Mouse (Mus musculus) stomach, embryonic 16.5 days (tissue): ENCODE measurements around the gene Pigb. TPM values are rescaled to one million over a fixed set of nuclear protein-coding genes. Genes with fewer than 3 reads are reported as not detected.

Experiments
- ATAC-seq: fragments of 200-750 bp; cut with Nextera tagmentation; 2 replicates; pipeline ENCODE4 v1.8.0; 2017; ENCODE audit warnings: moderate number of reproducible peaks, moderate TSS enrichment; ENCODE audit not compliant: insufficient read depth, low FRiP score
- H3K27ac ChIP-seq: fragments of 300-500 bp; sonication (generic); 2 replicates; pipeline ENCODE4 v1.5.1; 2014; ENCODE audit warnings: low read length
- H3K27me3 ChIP-seq: fragments of 300-500 bp; sonication (generic); 2 replicates; pipeline ENCODE4 v1.6.1; 2014; ENCODE audit warnings: low read length, control low read depth, mixed read lengths; ENCODE audit not compliant: control insufficient read depth, insufficient read depth
- H3K36me3 ChIP-seq: fragments of 300-500 bp; sonication (generic); 2 replicates; pipeline ENCODE4 v1.6.1; 2014; ENCODE audit warnings: low read length; ENCODE audit not compliant: control insufficient read depth, insufficient read depth
- H3K4me1 ChIP-seq: fragments of 300-500 bp; sonication (generic); 2 replicates; pipeline ENCODE4 v1.6.1; 2014; ENCODE audit warnings: low read length, control low read depth, mixed read lengths; ENCODE audit not compliant: control insufficient read depth, insufficient read depth
- H3K4me2 ChIP-seq: fragments of 300-500 bp; sonication (generic); 2 replicates; pipeline ENCODE4 v1.6.1; 2014; ENCODE audit warnings: low read depth, low read length, mixed read lengths
- H3K4me3 ChIP-seq: fragments of 300-500 bp; sonication (generic); replicated peaks from 2 replicates; pipeline ENCODE4 v1.5.1; 2014; ENCODE audit warnings: mild to moderate bottlenecking, low read length
- H3K9ac ChIP-seq: fragments of 300-500 bp; sonication (generic); 2 replicates; pipeline ENCODE4 v1.6.1; 2014; ENCODE audit warnings: low read length
- H3K9me3 ChIP-seq: fragments of 300-500 bp; sonication (generic); replicated peaks from 2 replicates; pipeline ENCODE4 v1.6.1; 2016; ENCODE audit warnings: low read length, control low read depth; ENCODE audit not compliant: control insufficient read depth
- WGBS: fragments of 180-500 bp; shearing (Covaris S2); extraction: QIAGEN DNeasy Blood & Tissue Kit; methylation state at CpG from one replicate; pipeline ENCODE4 v1.1.7; 2014; 5-methylcytosine and 5-hydroxymethylcytosine counted together
- polyA plus RNA-seq: library from polyadenylated mRNA; unstranded; fragments of >200 nt; fragmentation: Nextera tagmentation; extraction: Ambion mirVana; gene quantifications from 2 replicates; pipeline ENCODE4 v1.2.1, GENCODE M21; 2015

The Pigb gene
- polyA plus RNA-seq, 1 experiment from 2014 or later, result 15.6 TPM

DNA sequence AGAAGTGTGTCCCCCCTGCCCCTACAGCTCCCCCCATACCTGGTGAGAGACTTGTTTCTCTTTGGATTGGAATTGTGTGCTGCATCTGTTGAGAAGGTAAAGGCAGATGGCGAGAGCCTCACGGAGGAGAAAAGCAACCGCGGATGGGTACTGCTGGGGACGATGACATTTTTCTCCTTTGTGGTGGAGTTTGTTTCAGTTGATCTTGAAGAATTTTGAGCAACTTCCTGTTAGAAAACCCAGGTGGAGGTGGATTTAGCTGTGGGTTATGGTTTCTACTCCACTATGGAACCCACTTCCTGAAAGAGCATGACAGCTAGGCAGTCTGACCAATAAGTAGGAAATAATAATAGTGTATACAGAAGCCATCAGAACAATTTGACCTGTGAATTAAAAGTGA, 33.0 kb upstream of the Pigb start:
- Histone ChIP-seq H3K4me1 (peaks cover 8% of the 10 kb centered on the region; the same call in 1 of the 2 replicates), H3K9me3 (no peaks in the 10 kb centered on the region), H3K4me3 (no peak overlapping the region), H3K36me3 (no peaks in the 10 kb centered on the region), H3K4me2 (no peak overlapping the region), H3K9ac (no peak overlapping the region), H3K27me3 (no peaks in the 10 kb centered on the region), H3K27ac (no peak overlapping the region)
- 87% methylated on average over 5 of the region's 5 CpGs for WGBS
- no peak for ATAC-seq

DNA sequence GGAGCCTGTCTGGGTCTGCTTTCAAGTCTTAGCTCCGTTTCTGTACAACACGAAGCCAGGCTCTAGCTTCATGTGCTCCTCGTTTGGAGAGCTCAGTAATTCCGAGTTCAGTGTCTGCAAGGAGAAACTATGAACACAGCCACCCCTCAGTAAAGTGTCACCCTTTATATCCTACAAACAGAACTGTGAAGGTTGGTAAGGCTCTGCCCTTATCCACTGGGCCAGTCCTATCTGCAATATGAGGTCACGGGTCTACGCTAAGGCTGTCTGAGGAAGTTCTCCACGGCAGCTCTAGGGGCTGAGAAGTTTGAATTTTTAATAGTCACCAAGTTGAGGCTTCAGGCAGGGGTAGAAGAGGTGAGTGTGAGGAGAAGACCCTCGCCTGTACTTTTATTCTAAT, 32.2 kb upstream of the Pigb start:
- 76% methylated on average over 8 of the region's 8 CpGs for WGBS
- no peak overlapping the region for H3K27ac ChIP-seq
- no peaks in the 10 kb centered on the region for H3K36me3 ChIP-seq

DNA sequence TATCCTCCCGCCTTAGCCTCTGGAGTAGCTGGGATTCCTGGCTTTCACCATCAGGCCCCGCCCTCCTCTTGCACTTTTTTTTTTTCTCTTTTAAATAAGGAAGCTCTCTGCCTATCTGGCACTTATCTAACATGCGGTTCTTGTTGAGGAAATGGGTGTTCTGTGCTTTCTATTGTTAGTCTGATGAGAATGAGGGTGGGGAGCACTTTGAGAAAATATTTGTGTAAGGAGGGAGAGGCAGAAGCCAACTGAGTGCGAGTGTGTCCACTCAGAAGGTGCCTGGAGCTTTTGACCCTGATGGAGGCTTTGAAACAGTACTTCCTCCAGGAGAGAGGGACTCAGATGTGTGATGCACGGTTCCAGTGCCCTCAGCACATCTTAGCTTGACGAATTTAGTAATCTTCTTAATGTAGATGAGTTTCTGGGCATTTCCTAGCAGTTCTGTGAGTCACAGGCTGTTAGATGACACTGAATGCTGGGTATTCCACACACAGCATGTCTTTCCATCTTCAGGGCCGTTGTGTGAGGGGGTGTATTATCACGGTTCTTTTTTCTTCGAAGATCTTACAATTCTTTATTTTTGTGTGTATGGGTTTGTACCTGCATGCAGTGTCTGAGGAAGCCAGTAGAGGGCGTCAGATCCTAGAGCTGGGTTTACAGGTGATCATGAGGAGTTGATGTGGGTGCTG, 30.9 kb upstream of the Pigb start:
- Histone ChIP-seq H3K27me3 (no peaks in the 10 kb centered on the region), H3K9me3 (no peaks in the 10 kb centered on the region), H3K36me3 (no peaks in the 10 kb centered on the region), H3K27ac (peak overlapping the region; percentile 78), H3K9ac (no peak overlapping the region), H3K4me1 (peaks cover 19% of the 10 kb centered on the region), H3K4me2 (no peak overlapping the region), H3K4me3 (no peak overlapping the region)
- peak; percentile 23 for ATAC-seq
- WGBS, result 61% methylated on average over 10 of the region's 10 CpGs

More for the DNA sequence above, 32.2 kb upstream of the Pigb start:
- Histone ChIP-seq H3K4me3 (no peak overlapping the region), H3K4me1 (peaks cover 15% of the 10 kb centered on the region), H3K9ac (no peak overlapping the region), H3K9me3 (no peaks in the 10 kb centered on the region), H3K27me3 (no peaks in the 10 kb centered on the region), H3K4me2 (no peak overlapping the region)
- no peak for ATAC-seq

DNA sequence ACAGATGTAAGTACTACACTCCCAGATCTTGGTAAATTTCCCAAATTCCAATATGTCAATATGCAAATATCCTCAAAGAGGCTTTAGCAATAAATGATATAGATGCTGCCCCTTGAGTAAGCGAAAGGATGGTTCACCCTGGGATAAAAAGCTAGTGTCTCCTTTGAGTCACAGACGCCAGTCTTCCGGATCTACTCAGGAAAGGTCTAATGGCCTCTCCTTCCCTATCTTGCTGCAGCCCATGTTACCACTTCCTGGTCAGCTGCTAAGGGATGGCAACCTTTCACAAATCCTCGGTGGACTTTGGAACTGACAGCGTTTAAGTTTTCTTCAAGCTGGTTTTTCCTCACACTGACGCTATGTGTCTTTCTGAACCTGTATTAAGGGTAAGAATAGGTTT, 28.5 kb upstream of the Pigb start:
- H3K9ac ChIP-seq, result no peak overlapping the region
- no peaks in the 10 kb centered on the region for H3K27me3 ChIP-seq
- no peak overlapping the region for H3K4me3 ChIP-seq
- ATAC-seq, result peak; percentile 37; the same call in 1 of the 2 replicates
- H3K9me3 ChIP-seq, result no peaks in the 10 kb centered on the region
- no peaks in the 10 kb centered on the region for H3K36me3 ChIP-seq
- H3K4me1 ChIP-seq, result peaks cover 22% of the 10 kb centered on the region
- H3K27ac ChIP-seq, result peak overlapping the region; percentile 95
- 61% methylated on average over 6 of the region's 6 CpGs for WGBS
- H3K4me2 ChIP-seq, result no peak overlapping the region

DNA sequence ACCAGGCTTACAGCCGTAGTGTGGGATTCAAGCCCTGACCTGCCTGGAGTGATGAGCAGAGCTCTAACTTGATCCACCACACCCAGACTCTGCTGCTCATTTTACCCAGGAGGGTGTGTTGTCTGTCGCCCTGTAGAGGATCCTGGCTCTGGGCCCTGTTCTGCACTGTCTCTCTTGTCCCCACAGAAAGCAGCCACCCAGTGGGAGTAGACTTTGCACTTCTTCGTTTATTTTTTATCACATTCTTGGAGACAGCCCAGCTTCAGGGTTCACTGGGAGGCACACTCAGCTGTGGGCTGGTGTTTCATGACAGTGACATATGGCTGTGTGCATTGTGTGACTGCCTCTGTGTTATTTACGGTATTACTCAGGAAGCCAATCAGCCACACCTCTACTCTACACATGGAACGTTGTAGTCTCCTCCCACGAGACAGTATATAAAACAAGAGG, 28.1 kb upstream of the Pigb start:
- peaks cover 25% of the 10 kb centered on the region for H3K4me1 ChIP-seq
- ATAC-seq, result peak; percentile 83
- 20% methylated on average over 6 of the region's 6 CpGs for WGBS
- H3K27ac ChIP-seq, result peak overlapping the region; percentile 95
- H3K9ac ChIP-seq, result peak overlapping the region; percentile 49; the same call in 1 of the 2 replicates
- peak overlapping the region; percentile 46; the same call in 1 of the 2 replicates for H3K4me2 ChIP-seq
- H3K4me3 ChIP-seq, result no peak overlapping the region
- H3K36me3 ChIP-seq, result no peaks in the 10 kb centered on the region
- no peaks in the 10 kb centered on the region for H3K27me3 ChIP-seq
- no peaks in the 10 kb centered on the region for H3K9me3 ChIP-seq

DNA sequence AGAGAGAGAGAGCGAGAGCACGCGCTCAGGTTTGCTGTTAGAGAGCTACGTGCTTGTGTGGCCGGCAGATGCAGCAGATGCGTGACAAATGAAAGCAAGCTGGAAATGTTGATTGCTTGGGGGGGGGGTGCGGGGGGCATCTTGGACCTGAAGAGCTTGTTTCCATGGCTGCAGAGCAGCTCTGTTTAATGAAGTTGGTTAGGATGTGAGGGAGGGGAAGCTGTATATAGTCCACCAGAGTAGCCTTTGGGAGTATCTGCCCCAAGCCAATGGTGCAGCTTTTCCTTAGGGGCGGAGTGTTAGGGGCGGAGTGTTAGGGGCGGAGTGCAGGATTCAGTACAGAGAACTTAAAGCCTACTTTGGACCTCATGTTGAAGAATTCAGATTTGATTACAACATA, 26.9 kb upstream of the Pigb start:
- no peaks in the 10 kb centered on the region for H3K9me3 ChIP-seq
- H3K4me2 ChIP-seq, result peak overlapping the region; percentile 46
- peak overlapping the region; percentile 43; the same call in 1 of the 2 replicates for H3K9ac ChIP-seq
- 22% methylated on average over 10 of the region's 10 CpGs for WGBS
- H3K36me3 ChIP-seq, result no peaks in the 10 kb centered on the region
- H3K4me1 ChIP-seq, result peaks cover 25% of the 10 kb centered on the region
- no peaks in the 10 kb centered on the region for H3K27me3 ChIP-seq
- peak; percentile 51 for ATAC-seq
- H3K27ac ChIP-seq, result peak overlapping the region; percentile 95
- peak overlapping the region; percentile 17; the same call in 1 of the 2 replicates for H3K4me3 ChIP-seq

DNA sequence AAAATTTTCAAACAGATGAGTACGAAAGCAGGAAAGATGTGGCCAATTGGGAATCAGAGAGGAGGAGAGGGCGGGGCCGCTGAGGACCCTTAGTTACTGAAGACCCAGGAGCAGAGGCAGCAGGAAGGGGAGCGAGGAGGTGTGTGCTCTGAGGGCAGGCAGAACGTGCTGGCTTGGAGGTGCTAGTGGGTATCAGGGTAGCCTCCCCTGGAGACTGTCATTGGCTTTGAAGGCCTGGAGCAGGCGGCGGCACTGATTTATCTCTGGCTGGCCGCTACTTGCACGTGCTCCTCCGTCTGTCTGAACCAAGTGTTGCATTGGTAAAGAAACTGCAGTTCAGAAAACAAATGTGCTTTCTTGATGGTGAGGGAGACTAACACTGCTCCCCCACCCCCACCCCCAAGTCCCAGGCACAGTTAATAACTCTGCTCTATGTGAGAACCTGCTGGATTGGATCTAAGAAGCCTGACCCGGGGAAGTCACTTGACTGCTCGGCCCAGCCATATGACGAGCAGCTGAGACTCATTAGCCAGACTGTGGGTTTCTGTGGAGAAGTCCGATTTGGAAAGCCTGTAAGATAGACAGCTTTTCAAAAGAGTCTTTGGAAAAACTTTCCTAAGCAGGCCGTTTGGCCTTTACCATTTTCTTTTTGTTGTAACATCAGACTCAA, 23.6 kb upstream of the Pigb start:
- no peaks in the 10 kb centered on the region for H3K9me3 ChIP-seq
- H3K9ac ChIP-seq, result no peak overlapping the region
- no peak overlapping the region for H3K4me3 ChIP-seq
- H3K4me1 ChIP-seq, result peaks cover 21% of the 10 kb centered on the region
- H3K4me2 ChIP-seq, result peak overlapping the region; percentile 35
- no peaks in the 10 kb centered on the region for H3K36me3 ChIP-seq
- WGBS, result 30% methylated on average over 15 of the region's 15 CpGs
- H3K27me3 ChIP-seq, result no peaks in the 10 kb centered on the region
- no peak overlapping the region for H3K27ac ChIP-seq
- no peak for ATAC-seq

DNA sequence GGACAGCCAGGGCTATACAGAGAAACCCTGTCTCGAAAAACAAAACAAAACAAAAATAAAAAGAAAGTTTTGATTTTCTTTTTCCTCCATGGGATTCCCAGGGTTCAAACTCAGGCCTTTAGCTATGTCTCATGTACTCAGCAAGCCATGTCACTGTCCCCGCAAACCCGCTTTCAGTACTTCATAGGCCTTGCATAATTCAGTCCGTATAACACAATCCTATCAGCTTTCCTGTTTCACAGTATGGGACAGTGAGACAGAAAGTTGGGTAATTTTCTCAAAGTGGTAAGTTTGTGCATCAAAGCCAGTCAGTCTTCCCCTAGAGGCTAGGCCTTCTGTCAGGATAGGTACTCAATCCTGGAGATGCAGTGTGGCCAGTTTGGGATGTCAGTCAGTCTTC, 19.0 kb upstream of the Pigb start:
- Histone ChIP-seq H3K4me2 (no peak overlapping the region), H3K4me3 (no peak overlapping the region), H3K9ac (no peak overlapping the region), H3K4me1 (peaks cover 11% of the 10 kb centered on the region; the same call in 1 of the 2 replicates), H3K36me3 (no peaks in the 10 kb centered on the region), H3K9me3 (no peaks in the 10 kb centered on the region), H3K27me3 (no peaks in the 10 kb centered on the region), H3K27ac (no peak overlapping the region)
- WGBS, result 85% methylated on average over 4 of the region's 4 CpGs
- ATAC-seq, result no peak

DNA sequence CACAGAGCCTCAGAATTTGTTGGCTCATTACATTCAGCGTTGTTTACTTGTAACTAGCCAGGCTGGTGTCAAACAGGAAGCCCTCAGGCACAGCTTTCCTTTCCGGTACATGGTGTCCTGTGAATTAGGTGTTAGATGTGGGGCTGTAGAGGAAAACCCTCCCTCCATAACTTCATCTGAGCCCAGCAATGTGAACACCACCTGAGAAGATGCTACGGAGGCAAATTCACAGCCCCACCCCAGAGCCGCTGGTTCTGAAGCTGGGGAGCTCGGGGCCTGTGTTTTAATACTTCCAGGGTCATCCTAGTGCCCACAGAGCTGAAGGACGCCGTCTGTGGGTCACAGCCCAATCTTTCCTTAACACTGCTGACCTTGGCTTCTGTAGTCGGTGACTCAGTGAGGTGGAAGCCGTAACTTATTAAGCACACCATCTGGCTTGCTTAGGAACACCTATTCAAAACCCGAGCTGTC, 15.3 kb upstream of the Pigb start:
- Histone ChIP-seq H3K4me2 (no peak overlapping the region), H3K27ac (no peak overlapping the region; the same call in 1 of the 2 replicates), H3K4me1 (0 out of 2 replicates have a peak, but pooled peaks cover 4% of the 10 kb centered on the region), H3K4me3 (no peak overlapping the region), H3K9me3 (no peaks in the 10 kb centered on the region), H3K36me3 (no peaks in the 10 kb centered on the region), H3K9ac (no peak overlapping the region), H3K27me3 (no peaks in the 10 kb centered on the region)
- WGBS, result 44% methylated on average over 10 of the region's 10 CpGs
- no peak for ATAC-seq
